Mouse (Mus musculus) heart, embryonic 13.5 days (tissue): ENCODE measurements around the gene Scrn3. TPM values are rescaled to one million over a fixed set of nuclear protein-coding genes. Genes with fewer than 3 reads are reported as not detected.

Source experiments
- polyA plus RNA-seq: library from polyadenylated mRNA; unstranded; fragments of >200 nt; fragmentation: Nextera tagmentation; extraction: Ambion mirVana; gene quantifications from 2 replicates; pipeline ENCODE4 v1.2.1, GENCODE M21; 2015

Gene Scrn3
- polyA plus RNA-seq, 1 experiment from 2014 or later = 12.0 TPM

Other genes with a start within 250 kb of the Scrn3 start
- 64.1 and 69.6 TPM in 2 replicates for gene Ola1, start 93.7 kb upstream of the Scrn3 start, polyA plus RNA-seq
- gene Sp9, start 40.7 kb upstream of the Scrn3 start, polyA plus RNA-seq = 0.04 TPM in 1 of 2 replicates, not detected in the other
- 14.5 and 16.9 TPM in 2 replicates for gene Cir1, start 100 bp downstream of the Scrn3 start, polyA plus RNA-seq
- gene Gpr155, start 74.0 kb downstream of the Scrn3 start, polyA plus RNA-seq = 4.8 and 4.9 TPM in 2 replicates
- 4.0 and 5.0 TPM in 2 replicates for gene Wipf1, start 217.1 kb downstream of the Scrn3 start, polyA plus RNA-seq